Mouse (Mus musculus) hematopoietic stem cell, adult 5-6 weeks (primary cell): ENCODE results near the gene Plpp7. TPM values are rescaled to one million over a fixed set of nuclear protein-coding genes. Genes with fewer than 3 reads are reported as not detected.

Experiments
- ATAC-seq, 2 experiments: fragments of 125-278 bp in 1 of 2; replicated peaks in 1 of 2; 2 replicates each; pipeline ENCODE4 v1.8.0; 2016 to 2017; ENCODE audit warnings: inconsistent platforms in 2 of 2, mild to moderate bottlenecking in 2 of 2, moderate number of reproducible peaks in 2 of 2, low read depth in 1 of 2, moderate TSS enrichment in 1 of 2; ENCODE audit not compliant: low FRiP score in 2 of 2, poor library complexity in 2 of 2, severe bottlenecking in 2 of 2, insufficient read depth in 1 of 2, low TSS enrichment in 1 of 2
- total RNA-seq: library from RNA; stranded (forward); fragments of 172-1452, 232-1000 nt; gene quantifications from 2 replicates; pipeline ENCODE4 v1.2.3, GENCODE M21; 2017

Gene Plpp7
- total RNA-seq, 1 experiment from 2014 or later = 2.2 TPM

DNA sequence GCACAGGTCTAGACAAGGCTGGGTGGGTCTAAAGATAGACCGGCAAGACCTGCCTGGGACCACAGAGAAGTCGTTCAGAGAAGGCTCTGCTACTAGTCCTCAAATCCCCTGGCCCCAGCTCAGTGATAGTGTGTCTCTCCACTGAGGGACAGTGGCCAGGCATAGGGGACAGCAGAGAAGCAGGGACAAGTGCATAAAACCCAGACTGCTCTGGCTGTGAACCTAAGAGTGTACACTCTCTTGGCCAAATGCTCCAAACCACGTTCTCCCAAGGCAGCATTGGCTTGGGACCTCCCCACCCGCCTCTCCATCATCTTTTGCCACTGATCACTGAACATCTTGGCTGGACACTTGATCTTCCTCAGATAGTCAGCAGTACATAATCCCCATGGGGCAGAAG is 7.7 kb upstream of the Plpp7 start:
- no peak for ATAC-seq

DNA sequence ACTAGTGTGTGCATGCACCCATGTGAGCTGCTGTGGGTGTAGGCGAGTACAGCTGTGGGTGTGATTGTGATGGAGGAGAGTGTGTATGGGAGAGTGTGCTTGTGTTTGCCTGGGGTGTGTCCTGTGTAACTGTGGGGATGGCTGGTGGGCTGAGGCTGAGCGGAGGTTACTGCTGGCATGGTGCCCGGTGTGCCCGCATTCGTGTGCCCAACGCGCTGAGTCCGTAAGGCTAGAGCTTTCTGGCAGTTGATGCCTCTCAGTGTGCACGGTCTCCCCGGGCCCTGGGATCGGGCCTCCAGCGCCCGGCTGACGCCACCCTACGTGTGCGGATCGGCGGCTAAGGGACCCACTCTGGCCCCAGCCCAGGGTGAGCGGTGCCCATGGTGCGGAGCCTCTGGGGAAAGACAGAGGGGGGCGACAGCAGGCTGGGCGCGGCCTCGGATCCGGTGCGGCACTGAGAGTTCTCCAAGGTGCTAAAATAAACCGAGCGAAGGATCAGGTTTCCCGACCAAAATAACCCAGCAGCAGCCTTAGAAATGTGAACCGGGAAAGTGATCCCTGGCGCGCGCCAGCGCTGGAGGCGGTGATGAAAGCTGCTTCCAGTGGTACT is 6.9 kb upstream of the Plpp7 start:
- peak in 1 of 2 experiments; percentile 46; a peak in 2 of 4 replicates for ATAC-seq

DNA sequence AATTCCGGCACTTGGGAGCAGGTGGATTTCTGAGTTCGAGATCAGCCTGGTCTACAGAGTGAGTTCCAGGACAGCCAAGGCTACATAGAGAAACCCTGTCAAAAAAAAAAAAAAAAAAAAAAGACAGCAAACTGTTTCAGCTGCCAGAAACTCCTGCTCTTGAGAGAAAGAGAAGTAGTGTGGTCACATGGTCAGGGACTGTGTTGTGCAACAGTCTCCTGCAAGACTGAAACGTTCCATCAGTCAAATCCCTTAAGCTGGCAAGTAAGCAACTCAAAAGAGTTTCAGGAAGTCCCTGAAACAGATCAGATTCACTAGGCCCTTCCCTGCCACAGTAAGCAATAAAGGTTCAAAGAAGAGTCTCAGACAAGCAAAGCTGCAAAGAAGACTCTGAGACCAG is 5.7 kb upstream of the Plpp7 start:
- ATAC-seq = no peak; a peak in 1 of 4 replicates

DNA sequence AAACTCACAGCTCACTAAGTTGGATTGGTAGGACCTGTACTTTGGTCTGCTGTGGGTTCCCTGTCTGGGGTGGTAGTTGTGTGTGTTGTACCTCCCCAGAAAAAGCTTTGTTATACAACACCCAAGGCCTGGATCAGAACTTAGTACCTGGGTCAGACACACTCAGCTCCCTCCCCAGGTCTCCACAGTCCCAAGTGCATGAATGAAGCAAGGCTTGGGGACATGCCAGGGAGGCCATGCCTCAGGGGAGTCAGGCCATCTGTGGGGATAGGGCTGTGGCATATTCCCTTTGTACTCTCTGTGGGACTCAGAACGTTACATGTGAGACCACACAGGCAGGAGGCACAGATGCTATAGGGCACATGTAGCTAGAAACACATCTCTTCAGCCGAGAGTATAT is 5.2 kb upstream of the Plpp7 start:
- no peak for ATAC-seq

DNA sequence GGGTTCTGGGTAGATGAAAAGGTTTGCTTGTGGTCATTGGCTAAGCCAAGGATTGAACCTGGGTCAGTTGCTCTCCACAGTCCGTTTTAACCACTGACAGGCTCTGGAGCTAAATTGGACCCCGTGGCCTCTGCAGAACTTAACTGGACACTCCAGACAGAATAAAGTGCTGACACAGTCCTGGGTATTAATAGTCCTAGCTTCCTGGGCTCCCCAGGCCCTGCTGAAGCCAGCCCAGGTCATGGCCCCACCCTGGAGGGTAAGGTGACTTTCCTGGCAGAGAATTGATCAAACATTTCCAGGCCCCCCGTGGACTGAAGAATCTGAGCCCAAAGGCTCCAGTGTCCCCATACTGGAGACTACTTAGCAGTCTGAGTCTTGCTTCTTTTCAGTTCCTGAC is 3.4 kb upstream of the Plpp7 start:
- no peak for ATAC-seq

DNA sequence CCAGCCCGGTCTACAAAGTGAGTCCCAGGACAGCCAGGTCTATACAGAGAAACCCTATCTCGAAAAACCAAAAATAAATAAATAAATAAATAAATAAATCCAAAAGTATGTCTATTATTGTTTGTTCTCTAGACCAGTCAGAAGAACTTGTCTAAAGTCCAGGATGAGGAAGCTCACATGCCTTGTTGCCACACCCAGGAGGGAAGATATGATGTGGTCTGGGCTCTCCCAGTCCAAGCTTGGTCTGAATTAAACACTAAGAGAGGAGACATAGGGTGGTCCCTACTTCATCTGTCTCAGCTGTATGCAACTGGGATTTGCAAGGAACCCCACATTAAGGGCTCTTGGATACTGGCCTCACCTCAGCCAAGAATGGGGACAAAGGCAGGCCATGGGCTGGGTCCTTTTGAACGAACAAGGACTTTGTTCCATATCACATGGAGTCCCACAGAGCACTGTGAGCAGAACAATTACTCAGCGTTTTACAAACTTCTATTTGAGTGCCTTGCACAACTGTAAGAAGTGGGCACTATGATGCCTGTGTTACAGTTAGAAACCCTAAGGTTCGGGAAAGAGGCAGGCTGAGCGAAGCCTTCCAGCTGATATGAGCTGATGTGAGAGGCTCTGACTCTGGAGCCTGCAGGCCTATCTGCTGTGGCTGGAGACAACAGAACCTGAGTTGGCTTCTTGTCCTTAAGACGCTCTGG is 1.2 kb upstream of the Plpp7 start:
- no peak for ATAC-seq

DNA sequence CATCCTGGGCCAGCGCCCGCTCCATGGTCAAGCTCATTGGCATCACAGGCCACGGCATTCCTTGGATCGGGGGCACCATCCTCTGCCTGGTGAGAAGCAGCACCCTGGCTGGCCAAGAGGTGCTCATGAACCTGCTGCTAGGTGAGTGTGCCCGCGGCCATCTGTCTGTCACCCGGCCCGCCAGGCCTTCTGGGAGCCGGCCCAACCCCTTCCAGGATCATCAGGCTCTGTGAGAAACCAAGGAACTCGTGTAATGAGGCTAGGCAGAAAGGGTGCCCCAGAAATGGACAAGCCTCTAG is 743 bp downstream of the Plpp7 start:
- no peak for ATAC-seq

DNA sequence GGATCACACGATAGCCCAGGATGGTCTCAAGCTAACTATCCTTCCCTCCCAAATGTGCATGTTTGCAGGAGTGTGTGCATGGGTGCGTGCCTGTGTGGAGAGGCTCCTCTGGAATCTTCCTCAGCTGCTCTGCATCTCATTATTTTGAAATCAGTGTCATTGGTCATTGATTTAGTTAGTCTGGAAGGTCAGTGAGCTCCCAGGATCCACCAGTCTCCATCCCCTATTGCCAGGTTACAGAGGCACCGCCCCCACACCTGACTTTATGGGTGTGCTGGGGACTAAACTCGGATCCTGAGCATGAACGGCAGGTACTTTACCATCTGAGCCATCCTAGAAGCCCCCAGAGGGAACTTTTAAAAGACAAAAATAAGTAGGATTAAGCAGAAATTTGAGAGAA is 7.6 kb downstream of the Plpp7 start:
- no peak for ATAC-seq

DNA sequence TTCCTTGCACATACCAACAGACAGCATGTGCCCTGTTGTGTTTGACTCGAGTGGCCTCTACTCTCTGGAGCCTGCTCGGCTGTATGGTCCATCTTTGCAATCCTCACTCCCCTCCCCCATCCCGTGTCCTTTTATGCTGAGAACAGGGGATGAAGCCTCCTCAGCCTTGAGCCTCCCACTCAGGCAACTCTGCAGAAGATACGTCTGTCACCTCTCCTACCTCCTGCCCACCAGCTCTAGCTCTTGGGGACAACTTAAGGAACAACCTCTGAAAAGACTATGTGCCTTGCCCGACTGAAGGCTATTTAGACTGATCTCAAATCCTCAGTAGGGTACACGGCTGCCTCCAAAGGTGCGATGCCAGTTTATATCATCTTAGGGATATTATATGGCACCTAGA is 8.2 kb downstream of the Plpp7 start:
- no peak for ATAC-seq

DNA sequence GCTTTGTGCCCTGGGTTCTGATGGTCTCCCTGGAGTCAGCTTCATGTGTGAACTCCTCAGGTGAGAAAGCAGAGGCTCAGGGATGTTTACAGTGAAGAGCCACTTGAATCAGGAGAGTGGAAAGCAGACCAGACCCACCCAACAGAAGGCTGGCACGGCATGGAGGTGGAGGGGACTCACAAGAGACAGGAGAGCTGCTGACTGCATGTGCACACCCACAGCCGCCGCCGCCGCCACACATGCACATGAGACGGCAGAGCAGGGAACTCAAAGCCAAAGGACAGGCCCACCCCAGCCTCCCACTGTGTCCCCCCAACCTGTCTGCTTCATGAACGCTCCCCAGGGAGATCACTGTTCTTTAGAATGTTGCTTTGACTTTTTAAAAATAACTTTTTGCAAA is 8.8 kb downstream of the Plpp7 start:
- ATAC-seq = no peak

DNA sequence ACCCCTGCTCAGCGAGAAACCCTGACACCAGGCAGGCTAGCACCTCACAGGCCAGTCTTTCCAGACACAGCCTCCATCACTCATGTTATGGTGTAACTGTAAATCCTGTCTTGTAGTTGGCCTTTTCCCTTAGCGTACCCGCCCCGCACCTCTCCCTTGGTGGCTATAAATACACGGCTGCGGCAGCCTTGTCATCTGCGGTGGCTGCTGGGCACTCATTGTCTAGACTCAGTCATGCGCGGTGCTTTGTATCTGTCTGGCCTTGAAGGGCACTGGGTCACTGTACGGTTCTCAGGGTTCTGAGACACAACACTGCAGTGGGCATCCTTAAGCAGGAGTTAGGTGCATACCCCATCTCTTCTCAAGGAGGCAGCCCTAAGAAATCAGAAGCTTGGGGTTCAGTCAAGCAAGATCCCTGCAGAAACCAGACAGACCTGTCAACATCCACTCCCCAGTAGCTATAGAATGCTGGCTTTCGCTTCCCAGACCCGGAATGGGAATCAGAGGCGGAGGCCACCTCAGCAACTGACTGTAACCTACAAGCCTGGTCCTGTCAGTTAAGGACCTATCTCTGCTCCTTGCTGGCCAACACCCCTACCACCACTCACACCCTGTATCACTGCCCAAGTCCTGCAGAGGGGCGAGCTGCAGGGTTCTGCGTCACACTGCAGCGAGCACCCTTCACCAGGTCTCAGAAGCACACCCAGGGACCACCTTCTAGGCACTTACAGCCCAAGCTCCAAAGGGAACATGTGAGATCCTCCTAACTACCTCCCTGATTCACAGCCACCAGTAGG is 10.0 kb downstream of the Plpp7 start:
- ATAC-seq = no peak

DNA sequence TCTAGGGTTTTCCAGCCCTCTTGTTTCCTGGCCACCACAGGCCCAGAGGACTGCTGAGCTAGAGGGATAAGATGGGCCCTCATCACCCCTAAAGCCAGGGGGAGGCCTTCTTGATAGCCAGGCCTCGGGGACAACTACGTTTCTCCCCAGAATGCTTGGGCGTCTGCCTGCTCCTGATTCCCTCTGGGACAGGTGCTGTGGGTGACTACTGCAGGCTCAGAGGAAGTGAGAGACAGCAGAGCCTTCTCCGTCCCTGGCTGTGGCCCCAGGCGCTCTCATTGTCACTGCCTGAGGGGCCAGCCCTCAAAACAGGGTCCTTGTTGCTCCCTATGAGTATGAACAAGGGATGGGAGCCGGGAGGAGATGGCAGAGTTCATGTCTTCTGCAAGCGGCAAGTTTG is 10.6 kb downstream of the Plpp7 start:
- no peak for ATAC-seq

DNA sequence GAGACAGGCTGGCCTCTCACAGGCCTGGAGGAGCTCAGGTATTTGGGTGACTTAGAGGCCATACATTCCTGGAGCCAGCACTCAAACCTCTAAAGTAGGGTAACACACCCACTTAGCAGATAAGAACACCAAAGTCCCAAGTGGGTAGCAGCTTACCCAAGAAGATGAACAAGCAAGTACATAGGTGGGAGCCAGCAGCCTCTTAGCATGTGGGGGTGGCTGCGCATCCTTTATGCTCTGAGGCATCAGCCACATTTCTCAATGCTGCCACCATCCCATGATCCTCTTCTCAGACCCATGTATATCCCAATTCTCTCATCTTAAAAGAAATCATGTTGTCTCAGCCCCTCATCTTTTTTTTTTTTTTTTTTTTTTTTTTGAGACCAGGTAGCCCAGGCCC is 15.9 kb downstream of the Plpp7 start:
- no peak for ATAC-seq

DNA sequence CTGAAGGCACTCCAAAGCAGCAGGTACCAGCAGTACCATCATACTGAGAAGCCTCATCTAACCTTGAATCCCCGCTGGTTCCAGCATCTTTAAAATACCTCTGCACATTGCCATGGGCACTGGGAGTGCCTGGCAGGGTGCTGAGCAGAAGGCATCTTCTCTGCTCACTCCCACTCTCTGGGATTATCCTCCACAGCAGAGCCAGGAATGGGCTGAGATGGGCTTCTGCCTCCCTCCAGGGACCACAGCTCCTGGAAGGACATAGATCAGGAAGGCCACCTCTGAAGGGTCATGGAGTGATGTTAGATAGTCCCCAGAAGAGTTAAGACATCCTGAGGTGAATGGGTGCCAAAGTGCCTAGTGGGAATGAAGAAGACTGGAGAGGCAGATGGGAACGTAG is 17.2 kb downstream of the Plpp7 start:
- no peak for ATAC-seq

DNA sequence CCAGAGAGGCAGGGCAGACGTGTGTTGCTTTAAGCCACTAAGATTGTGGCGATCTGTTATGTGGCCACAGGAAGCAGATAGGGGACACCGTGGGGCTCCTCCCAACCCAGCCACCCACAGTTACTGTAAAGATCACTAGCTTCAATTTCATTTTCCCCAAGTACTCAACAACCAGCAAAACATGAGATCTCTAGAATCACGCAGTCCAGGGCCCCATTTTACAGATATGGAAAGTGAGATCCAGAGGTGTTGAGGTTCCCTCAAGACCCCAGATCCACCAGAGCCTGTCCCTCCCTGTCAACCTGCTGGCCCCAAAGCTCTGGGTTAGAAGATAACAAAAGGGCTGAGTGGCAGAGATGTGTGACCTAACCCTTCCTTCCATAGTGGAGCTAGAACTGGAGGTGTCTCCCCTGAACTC is 20.5 kb downstream of the Plpp7 start:
- ATAC-seq = no peak

DNA sequence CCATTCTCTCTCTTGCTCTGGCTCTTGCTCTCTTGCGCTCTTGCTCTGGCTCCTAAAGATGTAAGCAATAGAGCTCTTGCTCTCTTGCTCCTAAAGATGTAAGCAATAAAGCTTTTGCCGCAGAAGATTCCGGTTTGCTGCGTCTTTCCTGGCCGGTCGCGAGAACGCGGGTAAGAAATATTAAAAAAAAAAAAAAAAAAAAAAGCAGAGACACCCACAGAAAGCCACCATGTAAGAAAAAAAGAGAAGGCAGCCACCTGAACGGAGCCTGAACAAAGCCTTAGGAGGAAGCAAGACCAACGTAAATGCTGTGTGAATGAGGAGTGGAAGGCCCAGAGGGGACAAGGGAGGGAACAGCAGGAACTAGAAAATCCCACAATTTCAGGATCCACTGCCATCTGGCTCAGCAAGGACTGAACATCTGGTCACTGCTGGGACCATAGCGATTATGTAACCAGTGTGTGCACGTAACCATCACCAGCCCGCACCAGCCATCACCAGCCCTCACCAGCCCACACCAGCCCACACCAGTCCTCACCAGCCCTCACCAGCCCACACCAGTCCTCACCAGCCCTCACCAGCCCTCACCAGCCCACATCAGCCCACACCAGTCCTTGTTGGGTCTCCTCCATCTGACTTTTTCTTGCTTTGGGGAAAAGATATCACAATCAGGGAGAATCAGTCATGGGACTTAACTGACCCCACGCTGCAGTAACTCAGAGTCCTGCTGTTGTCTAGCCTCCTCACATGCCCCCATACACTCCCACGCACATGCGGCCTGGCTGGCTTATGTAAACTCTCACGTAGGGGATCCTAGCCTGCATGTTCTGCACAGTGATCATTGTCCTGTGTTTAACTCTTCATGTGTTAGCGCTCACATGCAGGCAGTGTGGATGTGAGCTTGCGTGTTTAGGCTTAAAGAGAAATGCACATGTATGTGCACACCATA is 24.7 kb downstream of the Plpp7 start:
- ATAC-seq = no peak

DNA sequence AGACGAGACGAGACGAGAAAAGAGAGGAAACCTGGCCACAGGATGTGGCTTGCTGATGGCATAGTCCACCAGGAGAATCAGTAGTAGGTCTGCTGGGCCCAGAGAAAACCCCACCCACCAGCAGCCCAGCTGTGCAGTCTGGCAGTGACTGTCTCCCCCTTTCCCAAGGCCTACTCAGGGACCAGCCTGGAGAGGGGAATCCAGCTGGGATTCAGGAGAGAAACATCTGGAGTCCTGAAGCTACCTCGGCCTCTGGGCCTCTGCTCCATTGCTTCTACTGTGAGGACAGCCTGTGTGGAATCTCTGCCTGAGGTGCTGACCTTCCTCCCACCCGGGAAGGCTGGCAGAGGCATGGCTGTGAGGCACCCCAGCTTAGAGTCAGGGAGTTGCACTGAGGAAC is 25.8 kb downstream of the Plpp7 start:
- no peak for ATAC-seq

DNA sequence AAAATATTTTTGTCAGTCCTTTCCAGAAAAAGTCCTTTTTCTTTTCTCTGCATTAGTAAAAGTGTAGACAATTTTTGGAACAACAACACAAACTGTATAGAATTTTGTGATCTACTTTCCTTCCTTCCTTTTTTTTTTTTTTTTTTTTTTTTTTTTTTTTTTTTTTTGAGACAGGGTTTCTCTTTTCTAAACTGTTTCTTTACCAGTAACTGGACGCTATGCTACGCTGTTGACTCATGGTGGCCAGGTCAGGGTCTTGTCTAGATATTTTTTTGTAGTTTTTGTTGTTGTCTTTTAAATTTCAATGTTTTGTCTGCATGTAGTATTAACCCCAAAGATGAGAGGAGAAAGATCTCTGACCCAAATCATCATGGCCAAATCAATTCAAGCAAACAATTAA is 26.5 kb downstream of the Plpp7 start:
- ATAC-seq = no peak
